Mouse (Mus musculus): ENCODE measurements around the gene Sept9.

The Sept9 gene

GRCm38 (mm10) chr11:117265981-117266905 is 66.8 kb downstream of the Sept9 start:
- peak; percentile 29 for DNase-seq (ENCODE audit: low spot score)

GRCm38 (mm10) chr11:117266906-117267721 is 67.7 kb downstream of the Sept9 start:
- DNase-seq (ENCODE audit: low spot score) = no peak

- DNase-seq (ENCODE audit: low spot score) = no peak
Measured at GRCm38 (mm10) chr11:117267828-117268227, 68.4 kb downstream of the Sept9 start.

- DNase-seq (ENCODE audit: low spot score) = no peak
Measured at GRCm38 (mm10) chr11:117268304-117268956, 69.0 kb downstream of the Sept9 start.

- no peak for DNase-seq (ENCODE audit: low spot score)
Measured at GRCm38 (mm10) chr11:117269053-117269702, 69.7 kb downstream of the Sept9 start.

- no peak for DNase-seq (ENCODE audit: low spot score)
Measured at GRCm38 (mm10) chr11:117269946-117270345, 70.5 kb downstream of the Sept9 start.

GRCm38 (mm10) chr11:117274973-117275372 is 75.5 kb downstream of the Sept9 start:
- no peak for DNase-seq (ENCODE audit: low spot score)

- DNase-seq (ENCODE audit: low spot score) = no peak
Measured at GRCm38 (mm10) chr11:117275999-117276398, 76.5 kb downstream of the Sept9 start.

GRCm38 (mm10) chr11:117276946-117277345 is 77.5 kb downstream of the Sept9 start:
- DNase-seq (ENCODE audit: low spot score) = no peak

- DNase-seq (ENCODE audit: low spot score) = no peak
Measured at GRCm38 (mm10) chr11:117278113-117278512, 78.7 kb downstream of the Sept9 start.

- no peak for DNase-seq (ENCODE audit: low spot score)
Measured at GRCm38 (mm10) chr11:117278514-117278913, 79.1 kb downstream of the Sept9 start.

- DNase-seq (ENCODE audit: low spot score) = no peak
Measured at GRCm38 (mm10) chr11:117279993-117280392, 80.5 kb downstream of the Sept9 start.

- no peak for DNase-seq (ENCODE audit: low spot score)
Measured at GRCm38 (mm10) chr11:117283048-117283888, 83.8 kb downstream of the Sept9 start.

- no peak for DNase-seq (ENCODE audit: low spot score)
Measured at GRCm38 (mm10) chr11:117283889-117284450, 84.5 kb downstream of the Sept9 start.

GRCm38 (mm10) chr11:117284721-117285605 is 85.5 kb downstream of the Sept9 start:
- DNase-seq (ENCODE audit: low spot score) = no peak

- DNase-seq (ENCODE audit: low spot score) = no peak
Measured at GRCm38 (mm10) chr11:117285606-117285931, 86.1 kb downstream of the Sept9 start.

- no peak for DNase-seq (ENCODE audit: low spot score)
Measured at GRCm38 (mm10) chr11:117287792-117288191, 88.3 kb downstream of the Sept9 start.

GRCm38 (mm10) chr11:117288765-117289164 is 89.3 kb downstream of the Sept9 start:
- DNase-seq (ENCODE audit: low spot score) = no peak

- DNase-seq (ENCODE audit: low spot score) = no peak
Measured at GRCm38 (mm10) chr11:117291271-117292059, 92.0 kb downstream of the Sept9 start.
